Mouse (Mus musculus): ENCODE results near the gene Gm9803.
"Not testable (repeated sequence)": the region's sequence is repeated elsewhere in the genome, so short reads cannot be mapped to it uniquely, and the experiment has no call there.

DNA sequence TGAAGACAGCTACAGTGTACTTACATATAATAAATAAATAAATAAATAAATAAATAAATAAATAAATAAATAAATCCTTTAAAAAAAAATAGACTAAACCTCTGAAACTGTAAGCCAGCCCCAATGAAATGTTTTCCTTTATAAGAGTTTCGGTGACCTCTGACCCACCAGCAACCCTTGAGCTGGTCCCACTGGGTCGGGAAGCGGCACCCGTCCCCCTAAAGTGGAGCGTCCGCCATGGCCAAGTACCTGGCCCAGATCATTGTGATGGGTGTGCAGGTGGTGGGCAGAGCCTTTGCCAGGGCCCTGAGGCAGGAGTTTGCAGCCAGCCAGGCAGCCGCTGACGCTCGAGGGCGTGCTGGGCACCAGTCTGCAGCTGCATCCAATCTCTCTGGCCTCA is at the start of gene Gm9803:
- TF ChIP-seq CTCF (IDR thresholded peaks at IDR 0.05; ENCODE audit: low read depth); EP300 (optimal IDR thresholded peaks at IDR 0.05): not testable (repeated sequence)

Data from stomach, postnatal 0 days (tissue).